Mouse (Mus musculus): Measurements from ENCODE around the gene Gng3.

- TF ChIP-seq POLR2A (IDR thresholded peaks at IDR 0.05; ENCODE audit: low read depth, low read length) (no peak), CTCF (conservative IDR thresholded peaks at IDR 0.05; ENCODE audit: insufficient read depth, insufficient read length, low read depth, low read length) (no peak)
Measured at GRCm38 (mm10) chr19:8820424-8820956, 18.5 kb downstream of the Gng3 start.

Measured in kidney, adult 2 months (tissue).